ENCODE assay signal across 8 mouse cellular contexts in genomic region chr2:103565732-103566422, GRCm38 (mm10). TPM values are rescaled to one million over a fixed set of nuclear protein-coding genes. Genes with fewer than 3 reads are reported as not detected.
DNase-seq lines count a peak whose midpoint lies in the region; ATAC-seq lines count a peak whose summit lies in the region.

TSS of gene Abtb2 (plus strand) at chr2:103566310.

- H3K9ac ChIP-seq in hindbrain, embryonic 14.5 days, result peak within 1 kb of the TSS; percentile 70

- peak; percentile 93 for DNase-seq in T-cell, adult 2 months (ENCODE audit: low spot score)
- DNase-seq in cerebellum, postnatal 25 days, result peak; percentile 90 to 92
- peak; percentile 68 to 77 for DNase-seq in frontal cortex, postnatal 25 days (ENCODE audit: low spot score in 2 of 2)
- peak; percentile 89 for DNase-seq in hindbrain, embryonic 14.5 days (ENCODE audit: low spot score)
- DNase-seq in layer of hippocampus, postnatal 36 days, result peak; percentile 89 to 92
- DNase-seq in lung, postnatal 25 days (ENCODE audit: low spot score), result peak; percentile 96
- peak; percentile 76 for DNase-seq in retina, adult 2 months (ENCODE audit: low read depth, low spot score)
- DNase-seq in thymus, postnatal 25 days, result peak; percentile 95

- no peaks in the 10 kb centered on the region for H3K36me3 ChIP-seq in hindbrain, embryonic 14.5 days (replicated peaks; ENCODE audit: control insufficient read depth, insufficient read depth)

- ATAC-seq in hindbrain, embryonic 14.5 days (ENCODE audit: low FRiP score), result peak; percentile 96

- peak within 1 kb of the TSS; percentile 99 for H3K4me2 ChIP-seq in hindbrain, embryonic 14.5 days (replicated peaks)

- H3K4me1 ChIP-seq in hindbrain, embryonic 14.5 days (replicated peaks; ENCODE audit: control insufficient read depth, insufficient read depth, low read length), result peaks cover 43% of the 10 kb centered on the region

- WGBS in hindbrain, embryonic 14.5 days, result under 1% methylated on average over 34 of the region's 34 CpGs

- peak within 1 kb of the TSS; percentile 75 for H3K4me3 ChIP-seq in hindbrain, embryonic 14.5 days (replicated peaks; ENCODE audit: low read length)

- H3K27me3 ChIP-seq in hindbrain, embryonic 14.5 days (ENCODE audit: control insufficient read depth, insufficient read depth, low read length), result peaks cover 19% of the 10 kb centered on the region

- H3K9me3 ChIP-seq in hindbrain, embryonic 14.5 days (ENCODE audit: control insufficient read depth, low read length), result no peaks in the 10 kb centered on the region

- peak within 1 kb of the TSS; percentile 59; the same call in 1 of the 2 replicates for H3K27ac ChIP-seq in hindbrain, embryonic 14.5 days

RNA-seq across cellular contexts. Expression of gene Abtb2, which starts in this region (rescaled TPM):
- polyA plus RNA-seq in hindbrain, embryonic 14.5 days (2014; fragmentation: Nextera tagmentation; extraction: Ambion mirVana), result 10.5 and 11.9 TPM in 2 replicates
- 10 to 100 TPM; 11.8 to 12.0 TPM for total RNA-seq in layer of hippocampus, postnatal 36 days (2021)

Comparison
In these comparisons a context has a peak if more than half of its experiments do, and no peak if none do; other contexts are left out.
1. Peak in every context shown above with its lines: DNase-seq, ATAC-seq, H3K4me3 ChIP-seq and H3K27ac ChIP-seq.